Mouse (Mus musculus): ENCODE measurements around the gene Plekha1.

The Plekha1 gene

GRCm38 (mm10) chr7:130959868-130960267, 94.3 kb downstream of the Plekha1 start:
- no peak for DNase-seq (ENCODE audit: low spot score)

GRCm38 (mm10) chr7:130961429-130961828, 95.9 kb downstream of the Plekha1 start:
- DNase-seq (ENCODE audit: low spot score) = no peak
